Mouse (Mus musculus) liver, postnatal 0 days (tissue): Measurements from ENCODE around the gene Zfand3.

Experiments used
- CTCF ChIP-seq: sonication (generic); IDR thresholded peaks from 2 replicates; pipeline ENCODE4 v1.5.1; 2016; ENCODE audit warnings: antibody characterized with exemption, low read depth
- EP300 ChIP-seq: IDR thresholded peaks from 2 replicates; pipeline ENCODE4 v1.6.1; 2016; ENCODE audit warnings: antibody characterized with exemption, low read depth, mild to moderate bottlenecking

GRCm38 (mm10) chr17:30072613-30073012 is 68.1 kb downstream of the Zfand3 start:
- TF ChIP-seq CTCF (no peak), EP300 (no peak)
